Mouse (Mus musculus) layer of hippocampus, adult 9-11 months (tissue): ENCODE results near the gene Zfp784.
"Not testable (repeated sequence)": the region's sequence is repeated elsewhere in the genome, so short reads cannot be mapped to it uniquely, and the experiment has no call there.

Experiments
- DNase-seq: peaks from one replicate; pipeline ENCODE4 v3.0.0; 2022

The Zfp784 gene

DNA sequence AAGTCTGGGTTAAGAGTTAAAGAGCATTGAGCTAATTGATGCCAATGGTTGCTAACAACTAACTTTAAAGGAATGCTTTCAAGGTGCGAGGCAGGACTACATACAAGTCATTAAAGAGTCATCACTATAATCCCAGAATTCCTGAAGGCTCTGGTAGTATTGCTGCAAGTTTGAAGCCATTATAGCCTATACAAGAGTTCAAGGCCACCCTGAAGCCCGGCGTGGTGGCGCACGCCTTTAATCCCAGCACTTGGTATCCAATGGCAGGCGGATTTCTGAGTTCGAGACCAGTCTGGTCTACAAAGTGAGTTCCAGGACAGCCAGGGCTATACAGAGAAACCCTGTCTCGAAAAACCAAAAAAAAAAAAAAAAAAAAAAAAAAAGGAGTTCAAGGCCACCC, 18.7 kb downstream of the Zfp784 start:
- DNase-seq = not testable (repeated sequence)

GRCm38 (mm10) chr7:5017931-5018330, 20.3 kb downstream of the Zfp784 start:
- no peak for DNase-seq

DNA sequence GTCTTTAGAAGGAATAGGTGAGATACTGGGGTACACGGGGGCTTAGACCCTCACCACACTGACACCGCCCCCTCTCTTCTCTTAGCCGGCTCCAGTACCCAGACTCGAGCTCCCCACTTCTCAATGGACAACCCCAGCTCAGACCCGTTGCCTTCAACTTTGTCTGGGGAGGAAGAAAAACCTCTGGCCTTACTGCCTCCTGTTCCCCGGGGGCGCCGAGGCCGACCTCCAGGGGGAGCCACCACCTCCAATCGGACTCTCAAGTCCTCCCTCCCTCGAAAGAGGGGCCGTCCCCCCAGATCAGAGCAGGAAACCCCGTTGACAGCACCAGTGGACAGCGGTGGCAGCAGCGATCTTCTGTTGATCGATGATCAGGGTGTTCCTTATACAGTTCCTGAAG, 20.9 kb downstream of the Zfp784 start:
- DNase-seq = no peak

DNA sequence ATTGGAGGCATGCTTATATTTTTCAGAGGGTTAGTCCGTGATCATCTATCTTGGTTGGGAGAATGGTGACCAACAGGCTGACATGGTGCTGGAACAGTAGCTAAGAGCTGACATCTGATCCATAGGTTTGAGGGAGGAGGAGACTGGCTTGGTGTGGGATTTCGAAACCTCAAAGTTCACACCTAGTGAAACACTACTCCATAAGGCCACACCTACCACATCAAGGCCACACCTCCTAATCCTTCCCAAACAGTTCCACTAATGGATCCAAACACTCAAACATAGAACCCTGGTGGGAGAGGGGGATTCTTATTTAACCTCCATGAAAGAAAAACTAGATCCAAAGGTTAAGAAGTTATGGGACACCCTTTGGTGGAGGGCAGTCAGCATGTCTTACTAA, 21.3 kb downstream of the Zfp784 start:
- no peak for DNase-seq

- no peak for DNase-seq
Measured at GRCm38 (mm10) chr7:5016057-5016456, 22.2 kb downstream of the Zfp784 start.

GRCm38 (mm10) chr7:5015118-5016001, 22.9 kb downstream of the Zfp784 start, which contains the start of gene Gm44973:
TSS of gene Gm44973 (plus strand) at chr7:5015496.
- peak; percentile 95 for DNase-seq

DNA sequence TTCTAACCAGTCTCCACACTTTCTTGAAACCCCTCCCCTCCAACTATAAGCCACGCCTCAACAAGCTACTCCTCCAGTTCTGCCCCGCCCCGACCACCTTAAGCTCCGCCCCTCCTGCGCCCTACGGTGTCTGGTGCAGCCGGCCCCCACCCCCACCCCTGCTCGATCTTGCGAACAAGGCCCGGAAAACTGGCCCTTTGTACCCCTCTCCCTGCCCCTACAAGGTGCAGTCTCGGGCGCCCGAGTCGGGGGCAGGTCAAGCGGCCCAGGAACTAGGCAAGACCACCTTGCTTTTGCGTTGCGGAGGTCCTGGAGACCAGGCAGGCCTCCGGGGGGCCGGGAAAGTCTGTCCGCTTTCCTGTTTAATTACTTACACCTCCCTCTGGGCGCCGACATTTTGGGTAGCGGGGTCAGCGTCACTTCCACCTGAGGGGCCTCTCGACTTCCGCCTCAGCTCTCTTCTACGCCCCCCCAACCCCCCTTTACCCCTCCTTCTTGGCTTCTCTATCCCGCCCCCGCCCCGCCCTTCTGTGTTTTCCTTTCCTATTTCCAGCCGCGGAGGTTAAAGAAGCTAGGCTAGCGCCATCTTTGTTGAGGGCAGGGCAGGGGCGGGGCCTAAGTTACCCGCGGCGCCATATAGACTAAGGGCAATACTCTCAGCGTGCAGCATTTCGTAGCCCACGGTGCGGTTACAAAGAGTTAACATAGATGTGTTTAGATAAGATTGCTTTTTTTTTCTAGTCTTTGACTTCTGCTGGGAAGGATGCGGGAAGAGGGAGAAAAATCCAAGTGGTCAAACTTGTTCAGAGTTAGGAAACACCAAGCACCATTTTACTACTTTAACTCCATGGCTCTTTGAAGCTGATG, 23.8 kb downstream of the Zfp784 start, which contains the start of the genes Zfp524 and Fiz1:
Gene Zfp524 (plus strand): TSS at position 165 of the 867 bp plus-strand sequence.
Gene Fiz1 (minus strand): TSS at position 447 of the 867 bp plus-strand sequence.
- peak; percentile 97 for DNase-seq

GRCm38 (mm10) chr7:5012681-5013513, 25.3 kb downstream of the Zfp784 start:
- no peak for DNase-seq

DNA sequence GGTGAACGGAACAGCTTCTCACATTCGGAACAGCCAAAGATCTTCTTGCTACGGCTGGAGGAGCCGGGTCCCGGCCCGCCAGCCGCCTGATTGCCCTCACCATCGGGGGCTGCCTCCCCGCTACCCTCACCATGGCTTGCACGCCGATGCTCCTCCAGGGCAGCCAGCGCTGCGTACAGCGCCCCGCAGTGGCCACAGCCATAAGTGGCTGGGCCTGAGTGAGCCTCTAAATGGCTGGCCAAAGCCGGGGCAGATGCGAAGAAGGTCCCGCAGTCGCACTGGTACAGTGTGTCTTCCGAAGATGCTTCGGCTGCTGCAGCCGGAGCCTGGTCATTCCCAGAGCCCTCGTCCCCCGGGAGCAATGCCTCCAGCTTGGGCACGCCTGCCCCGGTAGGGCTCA, 30.0 kb downstream of the Zfp784 start:
- DNase-seq = no peak

- DNase-seq = not testable (repeated sequence)
Measured at GRCm38 (mm10) chr7:5002876-5003275, 35.4 kb downstream of the Zfp784 start.

DNA sequence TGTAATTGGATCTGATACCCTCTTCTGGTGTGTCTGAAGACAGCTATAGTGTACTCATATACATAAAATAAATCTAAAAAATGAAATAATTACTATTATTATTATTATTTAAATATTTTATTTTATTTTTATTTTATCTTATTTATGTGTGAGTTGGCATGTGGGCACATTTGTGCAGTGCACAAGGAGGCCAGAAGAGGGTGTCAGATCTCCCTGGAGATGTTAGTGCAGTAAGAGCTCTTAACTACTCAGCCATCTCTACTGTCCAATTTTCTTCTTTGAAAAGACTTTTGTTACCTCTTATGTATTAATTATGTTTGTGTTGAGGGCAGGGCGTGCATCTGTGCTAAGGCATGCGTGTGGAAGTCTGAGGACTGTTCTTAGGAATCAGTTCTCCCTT, 38.4 kb downstream of the Zfp784 start:
- DNase-seq = no peak

DNA sequence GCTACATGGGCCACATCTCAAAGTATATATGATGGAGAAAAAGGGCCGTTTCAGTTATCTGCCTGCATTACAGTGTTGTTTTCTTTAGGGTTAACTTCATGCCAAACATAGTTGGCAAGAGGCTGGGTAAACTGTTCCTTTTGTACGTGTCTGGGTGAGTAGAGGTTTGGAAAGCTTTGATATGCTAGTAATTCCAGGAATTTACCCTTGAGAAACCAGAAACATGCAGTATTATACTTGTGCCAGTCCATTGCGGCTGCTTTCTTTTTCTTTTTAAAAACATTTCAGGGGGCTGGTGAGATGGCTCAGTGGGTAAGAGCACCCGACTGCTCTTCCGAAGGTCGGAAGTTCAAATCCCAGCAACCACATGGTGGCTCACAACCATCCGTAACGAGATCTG, 41.3 kb downstream of the Zfp784 start:
- DNase-seq = no peak

- DNase-seq = peak; percentile 90
Measured at GRCm38 (mm10) chr7:4996003-4996895, 42.0 kb downstream of the Zfp784 start, which contains the start of gene Zfp579. TSS of gene Zfp579 (minus strand) at chr7:4996158.

DNA sequence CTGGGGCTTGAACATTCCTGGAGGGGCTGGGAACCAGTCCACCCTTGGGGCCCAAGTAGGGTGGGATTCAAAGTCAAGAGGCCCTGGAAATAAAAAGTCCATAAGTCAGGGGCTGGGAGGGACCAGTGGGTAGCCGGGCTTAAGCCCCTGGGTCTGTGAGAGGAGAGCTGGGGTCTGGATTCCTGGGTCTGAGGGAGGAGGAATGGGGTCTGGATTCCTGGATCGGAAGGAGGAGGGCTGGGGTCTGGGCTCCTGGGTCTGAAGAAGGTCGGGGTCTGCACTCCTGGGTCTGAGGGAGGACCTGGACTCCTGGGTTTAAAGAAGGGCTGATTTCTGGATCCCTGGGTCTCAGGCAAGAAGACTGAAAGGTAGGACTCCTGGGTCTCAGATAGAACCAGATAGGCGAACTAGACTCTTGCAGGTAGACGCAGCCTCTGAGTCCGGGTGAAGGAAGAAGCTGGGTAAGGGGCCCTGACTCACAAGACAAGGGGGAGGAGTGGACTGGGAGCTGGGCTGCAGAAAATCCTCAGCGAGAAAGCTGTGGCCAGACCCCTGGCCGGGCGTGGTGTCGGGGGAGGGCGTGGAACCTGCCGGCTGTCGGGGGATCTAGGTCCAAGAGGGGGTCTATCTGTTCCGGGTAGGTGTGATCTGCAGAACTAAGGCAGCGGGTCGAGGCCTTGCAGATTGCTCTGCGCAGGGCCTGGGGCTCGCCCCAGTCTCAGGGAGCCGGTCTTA, 42.8 kb downstream of the Zfp784 start:
- DNase-seq = no peak

DNA sequence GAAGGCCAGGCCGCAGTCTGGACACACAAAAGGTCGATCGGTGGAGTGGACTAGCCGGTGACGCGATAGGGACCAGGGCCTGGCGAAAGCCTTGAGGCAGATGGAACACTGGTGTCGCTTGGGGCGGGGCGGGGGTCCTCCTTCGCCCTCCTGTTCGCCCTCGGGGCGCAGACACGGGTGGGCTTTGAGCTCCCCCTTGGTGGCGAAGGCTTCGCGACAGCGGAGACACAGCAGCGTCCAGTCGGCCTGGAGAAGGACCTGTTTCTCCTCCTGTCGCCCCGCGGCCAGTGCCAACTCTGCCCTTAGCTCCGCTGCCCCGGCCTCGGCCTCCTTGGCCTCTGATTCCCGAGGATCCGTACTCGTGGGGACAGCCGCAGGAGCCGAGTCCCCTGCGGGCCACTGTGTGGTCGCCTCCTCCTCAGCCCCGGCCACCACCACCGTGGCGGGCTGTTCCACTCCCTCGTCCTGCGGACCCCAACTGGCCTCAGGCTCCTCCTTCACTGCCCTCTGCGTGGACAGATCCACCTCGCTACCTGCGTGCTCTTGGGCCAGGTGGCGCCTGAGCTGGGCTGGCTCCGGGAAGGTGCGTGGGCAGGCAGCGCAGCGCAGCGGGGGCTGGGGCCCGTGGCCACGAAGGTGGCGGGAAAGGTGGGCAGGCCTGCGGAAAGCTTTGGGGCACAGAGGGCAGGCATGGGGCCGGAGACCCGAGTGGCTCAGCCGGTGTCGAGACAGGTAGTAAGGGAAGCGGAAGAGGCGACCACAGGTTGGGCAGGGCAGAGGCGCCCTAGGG, 44.1 kb downstream of the Zfp784 start:
- DNase-seq = no peak

DNA sequence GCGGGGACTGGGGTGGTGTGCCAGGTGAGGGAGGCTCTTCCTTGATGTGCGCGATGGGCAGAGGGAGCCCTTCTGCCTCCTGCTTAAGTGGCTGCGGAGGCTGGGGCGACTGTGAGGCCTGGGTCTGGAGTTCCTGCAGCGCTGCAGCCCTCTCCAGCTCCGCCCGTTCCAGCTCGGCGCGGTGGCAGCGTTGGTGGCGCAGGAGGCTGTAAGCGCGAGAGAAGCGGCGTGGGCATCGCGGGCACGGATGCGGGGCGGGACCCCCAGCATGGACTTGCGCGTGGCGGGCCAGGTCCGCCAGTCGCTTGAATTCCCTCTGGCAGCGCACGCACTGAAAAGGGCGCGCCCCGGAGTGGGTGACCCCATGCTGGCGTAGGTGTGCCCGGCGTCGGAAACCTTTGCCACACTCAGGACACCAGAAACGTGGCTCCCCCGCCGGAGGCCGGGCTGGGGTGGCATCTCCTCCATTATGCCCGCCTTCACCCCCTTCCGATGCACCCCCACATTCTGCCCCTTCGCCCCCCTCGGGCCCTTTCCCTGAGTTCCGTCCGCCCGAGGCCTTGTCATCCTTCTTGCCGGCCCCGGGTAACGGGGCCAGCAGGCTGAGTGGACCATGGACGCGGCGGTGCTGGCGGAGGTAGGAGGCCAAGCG, 44.8 kb downstream of the Zfp784 start:
- no peak for DNase-seq

DNA sequence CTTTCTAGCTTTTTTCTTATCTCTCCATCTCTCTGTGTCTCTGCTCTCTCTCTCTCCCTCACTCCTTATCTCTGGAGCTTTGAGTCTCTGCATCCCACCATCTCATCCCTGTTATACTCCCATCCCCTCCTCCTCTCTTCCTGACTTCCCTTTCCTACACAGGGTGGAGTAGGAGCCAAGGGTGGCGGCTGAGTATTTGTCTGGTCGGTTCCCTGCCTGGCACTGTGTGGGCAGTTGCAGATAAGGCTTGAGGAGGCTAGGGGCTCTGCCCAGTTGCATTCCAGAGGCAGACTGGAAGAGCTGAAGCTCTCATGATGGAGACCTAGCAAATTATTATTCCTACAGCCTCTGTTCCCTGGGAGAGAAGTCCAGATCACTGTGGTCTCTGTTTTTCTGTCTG, 50.0 kb downstream of the Zfp784 start:
- DNase-seq = no peak
